Mouse (Mus musculus) urinary bladder, postnatal 10 days (tissue): ENCODE measurements at regions not wholly inside any gene's neighbourhood (a gene's known extent, or its start where the extent isn't known, plus 50 kb on each side); places are given as distances from the start of the nearest gene placed in this dataset.

Experiments
- DNase-seq: peaks from one replicate; pipeline ENCODE4 v3.0.0; 2022; ENCODE audit warnings: low spot score

GRCm38 (mm10) chr4:105467811-105468210 lies 310.7 kb downstream of the Plpp3 start:
- no peak for DNase-seq

GRCm38 (mm10) chr4:105469300-105469821 lies 312.2 kb downstream of the Plpp3 start:
- DNase-seq = no peak

GRCm38 (mm10) chr4:105474765-105475560 lies 314.7 kb upstream of the Gm12728 start:
- DNase-seq = no peak

- no peak for DNase-seq
Observed at GRCm38 (mm10) chr4:105476332-105476731, 313.3 kb upstream of the Gm12728 start.

GRCm38 (mm10) chr4:105486376-105486775 lies 303.3 kb upstream of the Gm12728 start:
- no peak for DNase-seq

- DNase-seq = no peak
Observed at GRCm38 (mm10) chr4:105496176-105496575, 293.5 kb upstream of the Gm12728 start.

GRCm38 (mm10) chr4:105506190-105506589 lies 283.5 kb upstream of the Gm12728 start:
- DNase-seq = no peak

- no peak for DNase-seq
Observed at GRCm38 (mm10) chr4:105507221-105507620, 282.4 kb upstream of the Gm12728 start.

- DNase-seq = no peak
Observed at GRCm38 (mm10) chr4:105509091-105509490, 280.6 kb upstream of the Gm12728 start.

- no peak for DNase-seq
Observed at GRCm38 (mm10) chr4:105510406-105510805, 279.3 kb upstream of the Gm12728 start.

- no peak for DNase-seq
Observed at GRCm38 (mm10) chr4:105525135-105525534, 264.5 kb upstream of the Gm12728 start.

GRCm38 (mm10) chr4:105526755-105527154 lies 262.9 kb upstream of the Gm12728 start:
- no peak for DNase-seq

- no peak for DNase-seq
Observed at GRCm38 (mm10) chr4:105527316-105527715, 262.4 kb upstream of the Gm12728 start.

- no peak for DNase-seq
Observed at GRCm38 (mm10) chr4:105531651-105532425, 257.8 kb upstream of the Gm12728 start.

GRCm38 (mm10) chr4:105535451-105535850 lies 254.2 kb upstream of the Gm12728 start:
- DNase-seq = no peak

GRCm38 (mm10) chr4:105545486-105545885 lies 244.2 kb upstream of the Gm12728 start:
- no peak for DNase-seq

- no peak for DNase-seq
Observed at GRCm38 (mm10) chr4:105549744-105550440, 239.8 kb upstream of the Gm12728 start.

GRCm38 (mm10) chr4:105551966-105552685 lies 237.5 kb upstream of the Gm12728 start:
- no peak for DNase-seq

GRCm38 (mm10) chr4:105554994-105555393 lies 234.7 kb upstream of the Gm12728 start:
- no peak for DNase-seq

GRCm38 (mm10) chr4:105555941-105556340 lies 233.7 kb upstream of the Gm12728 start:
- no peak for DNase-seq

- no peak for DNase-seq
Observed at GRCm38 (mm10) chr4:105557396-105557795, 232.3 kb upstream of the Gm12728 start.

GRCm38 (mm10) chr4:105560055-105560454 lies 229.6 kb upstream of the Gm12728 start:
- no peak for DNase-seq
